Mouse (Mus musculus) cerebellum, adult 2 months (tissue): ENCODE data around the gene 4933428G20Rik. TPM values are rescaled to one million over a fixed set of nuclear protein-coding genes. Genes with fewer than 3 reads are reported as not detected.

ENCODE experiments used
- DNase-seq, 2 experiments: peaks; one replicate each; pipeline ENCODE4 v3.0.0; 2021
- H3K27ac ChIP-seq: fragments of 200-500 bp; 2 replicates; pipeline ENCODE4 v1.5.1; 2012; ENCODE audit warnings: low read length, control low read depth, inconsistent platforms; ENCODE audit not compliant: insufficient read depth
- H3K27me3 ChIP-seq: fragments of 200-500 bp; 2 replicates; pipeline ENCODE4 v1.6.1; 2012; ENCODE audit warnings: inconsistent platforms, mild to moderate bottlenecking, low read length, moderate library complexity; ENCODE audit not compliant: control insufficient read depth, insufficient read depth
- H3K4me1 ChIP-seq: fragments of 200-500 bp; 2 replicates; pipeline ENCODE4 v1.6.1; 2011; ENCODE audit warnings: low read length; ENCODE audit not compliant: control insufficient read depth, insufficient read depth
- H3K4me3 ChIP-seq: fragments of 200-500 bp; replicated peaks from 2 replicates; pipeline ENCODE3; 2011; ENCODE audit warnings: mild to moderate bottlenecking, low read depth, low read length, control low read depth; ENCODE audit not compliant: insufficient read depth
- CTCF ChIP-seq: fragments of 200-500 bp; IDR thresholded peaks from 2 replicates; pipeline ENCODE4 v1.5.1; 2011; ENCODE audit warnings: low read depth, mild to moderate bottlenecking, control low read depth, low read length, moderate library complexity, borderline replicate concordance; ENCODE audit not compliant: insufficient read depth
- POLR2A ChIP-seq: fragments of 200-500 bp; IDR thresholded peaks from 2 replicates; pipeline ENCODE4 v1.6.1; 2011; ENCODE audit warnings: low read length, control low read depth, borderline replicate concordance; ENCODE audit not compliant: insufficient read depth
- WGBS: fragments of 180-500 bp; shearing (Covaris S2); methylation state at CpG from one replicate; pipeline ENCODE4 v1.1.7; 2018; 5-methylcytosine and 5-hydroxymethylcytosine counted together
- polyA plus RNA-seq: library from polyadenylated mRNA; depleted of rRNA; stranded (reverse); fragments of >200 nt; gene quantifications from 2 replicates; pipeline ENCODE4 v1.2.3, GENCODE M21; 2012

The 4933428G20Rik gene
- polyA plus RNA-seq, 1 experiment: not detected

DNA sequence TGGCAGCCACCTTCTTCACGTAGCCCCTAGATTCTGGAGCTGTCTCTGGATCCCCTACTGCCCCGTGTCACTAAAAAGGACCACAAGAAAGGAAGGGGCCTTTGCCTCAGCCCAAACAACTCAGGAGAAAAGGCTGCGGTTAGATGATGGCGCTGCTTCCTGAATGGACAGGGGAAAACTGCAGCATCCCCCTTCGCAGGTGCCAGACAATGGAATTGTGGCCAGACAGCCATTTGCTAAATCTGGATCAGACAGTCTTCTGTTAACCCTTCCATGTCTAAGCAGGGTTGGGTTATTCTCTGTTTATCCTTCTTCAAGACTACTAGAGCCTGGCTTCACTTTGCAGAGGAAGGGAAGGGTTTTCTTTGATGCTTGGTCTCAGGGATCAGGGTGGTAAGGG is 30.8 kb upstream of the 4933428G20Rik start:
- H3K4me1 ChIP-seq: peaks cover 62% of the 10 kb centered on the region
- 18% methylated on average over 5 of the region's 5 CpGs for WGBS
- DNase-seq: no peak
- TF ChIP-seq CTCF (no peak), POLR2A (no peak)
- H3K4me3 ChIP-seq: no peak overlapping the region
- no peaks in the 10 kb centered on the region for H3K27me3 ChIP-seq
- peak overlapping the region; percentile 21 for H3K27ac ChIP-seq

DNA sequence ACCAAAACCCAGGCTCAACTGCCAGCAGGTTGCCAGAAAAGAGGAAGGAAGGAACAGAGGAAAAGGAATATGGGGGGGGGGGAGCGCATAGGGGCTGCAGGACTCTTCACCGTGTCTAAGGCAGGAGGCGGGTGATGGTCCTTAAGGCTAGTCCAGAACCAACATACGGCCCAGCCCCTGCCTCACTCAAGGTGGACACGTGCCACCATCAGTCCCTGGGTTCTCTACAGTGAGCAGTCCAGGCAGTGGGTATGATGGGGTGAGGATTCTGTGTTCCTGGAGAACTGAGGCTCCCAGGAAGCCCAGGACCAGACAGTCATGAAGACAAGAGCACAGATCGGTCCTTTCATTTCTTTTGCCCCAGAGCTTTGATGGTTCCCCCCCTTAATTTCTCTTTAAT is 29.9 kb upstream of the 4933428G20Rik start:
- Histone ChIP-seq H3K4me1 (peaks cover 67% of the 10 kb centered on the region), H3K27me3 (no peaks in the 10 kb centered on the region), H3K27ac (peak overlapping the region; percentile 21; the same call in 1 of the 2 replicates), H3K4me3 (no peak overlapping the region)
- DNase-seq: no peak
- 48% methylated on average over 6 of the region's 6 CpGs for WGBS
- TF ChIP-seq CTCF: no peak
- no peak for TF ChIP-seq POLR2A

DNA sequence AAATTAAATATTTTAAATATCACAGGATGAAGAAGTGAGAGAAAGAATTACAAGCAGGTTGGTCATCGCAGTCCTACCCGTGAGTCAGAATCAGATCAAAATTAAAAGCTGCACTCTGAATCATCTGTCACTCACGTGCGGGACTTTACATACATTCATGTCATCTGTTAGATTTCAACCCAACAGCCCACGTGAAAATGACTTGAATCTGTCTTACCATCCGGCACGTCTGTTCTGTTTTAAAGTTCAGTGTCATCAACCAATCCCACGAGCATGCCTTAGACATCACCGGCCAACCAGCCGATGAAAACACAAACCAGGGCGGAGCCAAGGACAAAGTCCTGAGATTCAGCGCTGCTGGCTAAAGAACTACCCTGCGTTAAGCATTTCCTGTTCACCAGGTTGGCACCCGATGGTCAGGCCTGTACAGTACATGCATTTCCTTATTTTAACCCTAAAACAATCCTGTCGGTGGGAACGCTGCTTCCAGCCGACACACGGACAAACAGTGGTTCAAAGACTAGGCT is 28.2 kb upstream of the 4933428G20Rik start:
- Histone ChIP-seq H3K4me3 (no peak overlapping the region), H3K27me3 (no peaks in the 10 kb centered on the region), H3K4me1 (peaks cover 74% of the 10 kb centered on the region), H3K27ac (no peak overlapping the region)
- 63% methylated on average over 18 of the region's 18 CpGs for whole genome bisulfite sequencing
- no peak for DNase-seq
- TF ChIP-seq CTCF: no peak
- TF ChIP-seq POLR2A: no peak

GRCm38 (mm10) chr11:97525313-97525712 is 25.2 kb upstream of the 4933428G20Rik start:
- Histone ChIP-seq H3K4me3 (no peak overlapping the region), H3K4me1 (peaks cover 71% of the 10 kb centered on the region), H3K27me3 (no peaks in the 10 kb centered on the region), H3K27ac (peak overlapping the region; percentile 29)
- TF ChIP-seq CTCF (no peak), POLR2A (no peak)
- 24% methylated on average over 6 of the region's 6 CpGs for WGBS
- no peak for DNase-seq

DNA sequence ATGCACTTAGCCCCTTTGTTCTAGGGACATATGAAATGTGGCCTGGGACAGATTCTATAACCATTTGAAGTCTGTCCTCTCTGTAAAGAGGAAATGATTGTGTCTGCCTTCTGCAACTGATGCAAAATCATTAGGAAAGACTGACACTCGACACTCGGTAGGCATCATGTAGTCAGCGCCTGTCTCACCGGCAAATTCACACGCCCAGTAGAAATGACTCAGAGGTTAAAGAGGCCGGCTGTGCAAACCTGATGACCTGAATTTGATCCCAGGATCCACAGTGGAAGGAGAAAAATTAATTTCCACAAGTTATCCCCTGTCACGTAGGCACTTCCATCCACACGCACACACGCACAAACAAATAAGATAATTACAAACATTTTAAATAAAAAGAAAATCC is 24.2 kb upstream of the 4933428G20Rik start:
- H3K4me1 ChIP-seq: peaks cover 67% of the 10 kb centered on the region
- DNase-seq: peak in 1 of 2 experiments; percentile 61
- no peak overlapping the region for H3K4me3 ChIP-seq
- TF ChIP-seq POLR2A (no peak), CTCF (no peak)
- H3K27ac ChIP-seq: peak overlapping the region; percentile 52
- WGBS: 14% methylated on average over 9 of the region's 9 CpGs
- no peaks in the 10 kb centered on the region for H3K27me3 ChIP-seq

- DNase-seq: peak; percentile 75 to 78
- WGBS: 0% methylated on average over 1 of the region's 1 CpGs
- Histone ChIP-seq H3K4me3 (no peak overlapping the region), H3K4me1 (peaks cover 65% of the 10 kb centered on the region), H3K27ac (peak overlapping the region; percentile 52), H3K27me3 (no peaks in the 10 kb centered on the region)
- TF ChIP-seq POLR2A (no peak), CTCF (no peak)
Observed at GRCm38 (mm10) chr11:97523827-97524261, 23.7 kb upstream of the 4933428G20Rik start.

DNA sequence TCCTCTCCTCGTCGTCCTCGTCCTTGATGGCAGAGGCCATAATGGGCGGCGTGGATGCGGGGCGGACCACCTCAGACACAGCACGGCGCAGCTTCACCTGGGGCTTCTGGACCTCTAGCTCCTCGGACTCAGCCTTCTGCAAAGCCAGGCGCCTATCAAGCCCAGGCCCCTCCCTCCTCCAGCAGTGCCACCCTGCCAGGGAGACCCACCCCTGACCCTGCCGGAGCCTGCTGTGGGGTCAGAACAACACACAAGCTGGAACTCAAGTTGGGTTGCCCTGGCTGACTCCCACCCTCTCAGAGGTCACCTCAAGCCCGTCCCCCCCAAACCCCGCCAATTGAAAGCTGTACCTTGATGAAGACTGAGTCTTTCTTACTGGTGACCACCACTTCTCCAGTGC is 23.0 kb upstream of the 4933428G20Rik start:
- Histone ChIP-seq H3K4me3 (no peak overlapping the region), H3K27ac (no peak overlapping the region; the same call in 1 of the 2 replicates), H3K4me1 (peaks cover 60% of the 10 kb centered on the region), H3K27me3 (no peaks in the 10 kb centered on the region)
- 74% methylated on average over 14 of the region's 14 CpGs for WGBS
- no peak for DNase-seq
- TF ChIP-seq POLR2A: no peak
- no peak for TF ChIP-seq CTCF

- peak; percentile 52 to 60 for DNase-seq
- WGBS: 36% methylated on average over 29 of the region's 29 CpGs
- peaks cover 55% of the 10 kb centered on the region for H3K4me1 ChIP-seq
- H3K27me3 ChIP-seq: no peaks in the 10 kb centered on the region
- TF ChIP-seq CTCF: no peak
- no peak for TF ChIP-seq POLR2A
- no peak overlapping the region for H3K27ac ChIP-seq
- no peak overlapping the region for H3K4me3 ChIP-seq
Observed at GRCm38 (mm10) chr11:97521741-97522474, 21.8 kb upstream of the 4933428G20Rik start.
